Mouse (Mus musculus): ENCODE data around the gene Npcd.

The Npcd gene

GRCm38 (mm10) chr15:79801646-79802045 lies 32.4 kb downstream of the Npcd start:
- no peak for DNase-seq

GRCm38 (mm10) chr15:79800701-79801100 lies 33.3 kb downstream of the Npcd start:
- DNase-seq: no peak

GRCm38 (mm10) chr15:79798591-79798990 lies 35.4 kb downstream of the Npcd start:
- DNase-seq: no peak

GRCm38 (mm10) chr15:79797680-79798079 lies 36.4 kb downstream of the Npcd start:
- DNase-seq: no peak

- no peak for DNase-seq
Observed at GRCm38 (mm10) chr15:79797096-79797495, 36.9 kb downstream of the Npcd start.

GRCm38 (mm10) chr15:79796256-79796655 lies 37.8 kb downstream of the Npcd start:
- no peak for DNase-seq

- DNase-seq: no peak
Observed at GRCm38 (mm10) chr15:79794173-79794572, 39.9 kb downstream of the Npcd start.

- no peak for DNase-seq
Observed at GRCm38 (mm10) chr15:79793076-79793475, 41.0 kb downstream of the Npcd start.

- no peak for DNase-seq
Observed at GRCm38 (mm10) chr15:79792455-79792854, 41.6 kb downstream of the Npcd start.

GRCm38 (mm10) chr15:79791502-79791901 lies 42.5 kb downstream of the Npcd start:
- peak; percentile 10 for DNase-seq

GRCm38 (mm10) chr15:79790905-79791304 lies 43.1 kb downstream of the Npcd start:
- DNase-seq: no peak

- no peak for DNase-seq
Observed at GRCm38 (mm10) chr15:79790111-79790510, 43.9 kb downstream of the Npcd start.

- no peak for DNase-seq
Observed at GRCm38 (mm10) chr15:79787815-79788214, 46.2 kb downstream of the Npcd start.

GRCm38 (mm10) chr15:79785056-79785455 lies 49.0 kb downstream of the Npcd start:
- no peak for DNase-seq

- DNase-seq: no peak
Observed at GRCm38 (mm10) chr15:79777749-79778148, 56.3 kb downstream of the Npcd start, which contains the start of gene Dnal4. Gene Dnal4 (minus strand): TSS chr15:79777849.

GRCm38 (mm10) chr15:79775662-79776061 lies 58.4 kb downstream of the Npcd start:
- DNase-seq: no peak

GRCm38 (mm10) chr15:79774117-79775027 lies 59.7 kb downstream of the Npcd start:
- peak; percentile 98 for DNase-seq

- no peak for DNase-seq
Observed at GRCm38 (mm10) chr15:79770629-79771240, 63.3 kb downstream of the Npcd start.

GRCm38 (mm10) chr15:79768302-79768701 lies 65.7 kb downstream of the Npcd start:
- DNase-seq: no peak

- DNase-seq: no peak
Observed at GRCm38 (mm10) chr15:79767327-79767961, 66.6 kb downstream of the Npcd start.

- DNase-seq: no peak
Observed at GRCm38 (mm10) chr15:79766586-79767071, 67.4 kb downstream of the Npcd start.

GRCm38 (mm10) chr15:79766168-79766567 lies 67.9 kb downstream of the Npcd start:
- DNase-seq: no peak

- DNase-seq: peak; percentile 84
Observed at GRCm38 (mm10) chr15:79765361-79765760, 68.7 kb downstream of the Npcd start.

Measured in kidney, adult 11 months (tissue).